Mouse (Mus musculus) gastrocnemius, adult 8-10 months (tissue): Measurements from ENCODE around the gene A2ml1. TPM values are rescaled to one million over a fixed set of nuclear protein-coding genes. Genes with fewer than 3 reads are reported as not detected.
"Not testable (repeated sequence)": the region's sequence is repeated elsewhere in the genome, so short reads cannot be mapped to it uniquely, and the experiment has no call there.

Source experiments
- DNase-seq, 2 experiments: peaks; one replicate each; pipeline ENCODE4 v3.0.0; 2022; ENCODE audit warnings: low spot score in 2 of 2
- total RNA-seq, 4 experiments: library from RNA; stranded (reverse); gene quantifications; 2 replicates each; pipeline ENCODE4 v1.2.4; 2022

A2ml1 gene
- total RNA-seq = not detected

DNA sequence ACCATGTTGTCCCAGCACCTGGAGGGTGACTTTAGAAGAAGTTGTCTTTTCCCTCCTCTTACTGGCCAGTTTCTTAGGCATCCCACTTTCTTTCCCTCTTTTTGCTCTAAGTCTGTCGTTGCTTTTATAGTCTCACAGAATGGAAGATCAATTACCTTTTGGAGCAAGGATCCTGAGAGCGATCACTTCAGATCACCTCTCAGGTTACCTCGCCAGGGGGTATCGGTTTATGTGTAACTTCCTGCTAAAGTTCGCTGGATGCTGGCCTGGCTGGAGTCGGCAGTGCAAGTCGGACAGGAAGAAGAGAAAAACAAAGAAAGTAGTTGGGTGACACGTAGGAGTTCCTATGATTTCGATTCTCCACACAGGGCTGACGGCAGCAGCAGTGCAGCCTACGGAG is at the start of gene A2ml1:
TSS of gene A2ml1 (minus strand) at position 101 of the 400 bp plus-strand sequence.
- no peak for DNase-seq

DNA sequence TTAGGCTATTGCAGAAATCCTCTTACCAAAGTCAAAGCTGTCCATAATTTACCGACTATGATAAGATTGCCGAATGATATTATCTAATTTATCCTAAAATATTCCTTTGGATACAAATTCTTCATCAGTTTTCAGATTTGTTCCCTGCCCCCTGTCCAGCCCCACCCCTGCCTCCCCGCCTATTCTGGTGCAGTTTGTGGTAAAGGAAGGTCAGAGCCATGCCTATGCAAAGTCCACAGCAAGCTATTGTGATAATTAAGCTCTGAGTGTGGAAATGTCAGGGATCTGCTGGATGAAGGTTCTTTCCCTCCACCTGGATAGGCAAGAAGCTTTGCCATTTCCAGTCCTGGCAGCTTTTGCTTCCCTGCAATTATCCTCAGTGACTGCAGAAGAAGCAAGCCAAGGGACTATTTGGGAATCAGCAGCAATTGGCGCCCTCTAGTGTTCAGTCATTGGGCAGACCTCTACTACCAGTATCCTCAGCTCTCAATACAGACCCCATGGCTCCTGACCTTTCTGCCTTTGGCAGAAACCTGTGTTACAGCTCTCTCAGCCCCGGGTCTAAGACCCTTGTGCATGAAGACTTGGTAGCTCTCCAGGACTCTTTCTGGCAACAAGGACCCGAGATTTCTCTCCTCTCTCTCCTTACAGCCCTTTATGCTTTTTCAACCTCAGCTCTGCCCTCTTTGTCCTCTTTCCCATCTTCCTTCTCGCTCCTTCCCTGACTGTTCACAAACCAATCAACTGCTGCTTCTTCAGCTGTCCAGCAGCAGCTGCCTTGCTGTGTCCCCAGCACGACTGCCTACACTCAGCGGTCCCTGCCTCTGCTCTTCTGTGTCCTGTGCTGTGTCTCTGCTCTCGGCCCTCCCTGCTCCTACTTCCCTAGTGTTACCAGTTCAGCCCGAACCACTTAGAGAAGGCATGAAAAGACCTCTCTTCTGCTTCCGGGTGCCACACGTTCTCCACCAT is 48.6 kb upstream of the A2ml1 start:
- not testable (repeated sequence) for DNase-seq

DNA sequence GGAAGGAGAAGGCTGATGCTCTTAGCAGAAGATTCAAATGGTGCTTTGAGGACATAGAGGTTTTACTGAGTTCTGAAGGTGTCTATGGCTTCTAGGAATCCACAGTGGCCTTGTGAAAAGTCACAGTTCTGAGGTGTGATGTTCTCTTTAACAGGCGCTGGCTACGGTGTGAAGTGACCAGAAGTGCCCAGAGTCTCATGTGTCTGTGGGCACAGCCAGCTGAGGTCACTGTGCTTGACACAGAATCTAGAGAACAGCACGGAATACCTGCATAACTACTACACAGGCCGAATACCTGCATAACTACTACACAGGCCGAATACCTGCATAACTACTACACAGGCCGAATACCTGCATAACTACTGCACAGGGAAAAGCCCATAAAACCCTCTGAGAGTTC is 43.8 kb upstream of the A2ml1 start:
- DNase-seq = not testable (repeated sequence)

DNA sequence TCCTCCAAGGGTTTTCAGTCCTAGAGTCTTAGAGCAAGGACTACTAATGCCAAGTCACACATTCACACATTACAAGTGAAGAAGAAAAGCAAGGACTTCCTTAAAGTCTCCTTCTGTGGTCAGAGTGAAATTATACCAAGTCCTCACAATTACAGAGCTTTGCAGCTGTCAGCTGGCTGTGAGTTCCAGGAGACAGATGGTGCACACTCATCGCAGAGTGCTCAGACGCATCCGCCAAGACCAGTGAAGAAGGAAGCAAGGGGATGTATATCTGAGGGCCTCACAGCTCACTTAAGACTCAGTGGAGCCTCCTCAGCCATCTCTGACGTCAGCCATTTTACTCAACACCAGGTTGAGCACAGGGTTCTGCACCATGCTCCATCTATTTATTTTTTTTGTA is 43.0 kb upstream of the A2ml1 start:
- no peak for DNase-seq

DNA sequence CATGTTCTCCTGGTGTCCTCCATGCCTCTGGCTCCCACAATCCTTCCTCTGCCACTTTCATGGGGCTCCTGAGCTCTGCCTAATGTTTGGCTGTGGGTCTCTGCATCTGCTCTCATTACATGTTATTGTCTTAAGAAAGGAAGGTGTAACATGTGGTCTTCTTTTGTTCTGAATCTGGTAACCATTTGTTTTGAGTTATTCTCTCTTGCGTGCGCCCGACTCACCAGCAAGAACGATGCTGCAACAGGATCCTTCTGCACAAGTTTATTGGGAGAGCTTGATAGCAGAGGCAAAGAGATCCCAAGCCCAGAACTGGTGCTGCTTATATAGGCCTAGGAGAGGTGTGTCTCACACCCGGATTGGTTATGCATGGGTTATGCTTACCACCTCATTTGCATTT is 42.0 kb upstream of the A2ml1 start, which contains the start of gene Klrb1a:
TSS of gene Klrb1a (minus strand) at position 101 of the 400 bp plus-strand sequence.
- DNase-seq = not testable (repeated sequence)

DNA sequence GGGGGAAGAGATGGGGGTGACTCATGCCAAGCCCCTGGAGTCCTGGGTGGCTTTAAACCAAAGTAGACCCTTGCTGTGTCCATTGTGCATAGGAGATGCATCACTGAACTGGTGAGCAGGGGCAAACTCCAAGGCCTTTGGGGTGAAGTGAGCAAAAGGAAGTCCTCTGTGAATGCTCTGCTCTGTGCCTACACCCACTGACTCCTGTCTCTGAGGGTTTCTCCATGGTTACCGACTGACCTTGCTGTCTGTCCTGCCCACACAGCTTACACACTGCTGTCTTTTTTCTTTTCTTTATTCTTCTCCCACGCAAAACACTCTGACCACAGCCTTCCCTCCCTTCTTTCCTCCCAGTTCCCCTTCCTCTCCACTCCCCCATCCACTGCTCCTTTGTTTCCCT is 41.3 kb upstream of the A2ml1 start:
- no peak for DNase-seq

DNA sequence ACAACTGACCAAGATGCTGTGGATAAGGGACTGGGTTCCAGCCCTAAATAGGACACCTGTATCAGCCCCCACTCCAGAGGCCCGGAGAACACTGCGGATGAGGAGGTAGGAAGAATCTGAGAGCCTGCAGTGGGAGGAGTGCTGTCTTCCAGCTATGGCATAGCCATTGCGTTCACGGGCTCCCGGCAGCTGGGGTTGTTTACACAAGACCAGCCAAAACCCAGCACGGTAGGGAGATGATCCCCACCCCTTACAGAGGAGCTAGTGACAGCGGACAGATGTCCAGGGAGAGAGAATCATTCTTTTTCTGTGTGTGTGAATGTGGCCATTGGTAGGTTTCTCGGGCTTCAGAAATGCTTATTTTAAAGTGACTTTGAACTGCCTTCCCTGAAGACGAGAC is 24.9 kb upstream of the A2ml1 start:
- no peak for DNase-seq

DNA sequence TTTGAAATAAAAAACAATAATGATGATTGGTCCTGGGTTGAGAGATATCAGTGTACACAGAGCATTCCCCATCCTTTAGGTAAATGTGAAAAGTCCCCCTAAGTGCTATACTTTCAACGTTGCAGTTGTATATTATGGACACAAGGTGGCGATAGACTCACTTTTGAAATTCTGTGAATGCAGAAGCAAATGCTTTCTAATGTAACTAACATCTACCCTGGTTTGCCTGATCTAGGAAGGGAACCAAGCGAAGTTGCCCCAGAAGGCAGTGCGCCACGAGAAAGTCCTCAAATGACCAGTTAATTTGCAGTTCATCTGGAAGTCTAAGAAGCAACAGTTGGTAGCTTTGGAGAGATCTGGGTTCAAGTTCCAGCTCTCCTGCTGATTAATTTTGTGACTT is 23.1 kb upstream of the A2ml1 start:
- no peak for DNase-seq

DNA sequence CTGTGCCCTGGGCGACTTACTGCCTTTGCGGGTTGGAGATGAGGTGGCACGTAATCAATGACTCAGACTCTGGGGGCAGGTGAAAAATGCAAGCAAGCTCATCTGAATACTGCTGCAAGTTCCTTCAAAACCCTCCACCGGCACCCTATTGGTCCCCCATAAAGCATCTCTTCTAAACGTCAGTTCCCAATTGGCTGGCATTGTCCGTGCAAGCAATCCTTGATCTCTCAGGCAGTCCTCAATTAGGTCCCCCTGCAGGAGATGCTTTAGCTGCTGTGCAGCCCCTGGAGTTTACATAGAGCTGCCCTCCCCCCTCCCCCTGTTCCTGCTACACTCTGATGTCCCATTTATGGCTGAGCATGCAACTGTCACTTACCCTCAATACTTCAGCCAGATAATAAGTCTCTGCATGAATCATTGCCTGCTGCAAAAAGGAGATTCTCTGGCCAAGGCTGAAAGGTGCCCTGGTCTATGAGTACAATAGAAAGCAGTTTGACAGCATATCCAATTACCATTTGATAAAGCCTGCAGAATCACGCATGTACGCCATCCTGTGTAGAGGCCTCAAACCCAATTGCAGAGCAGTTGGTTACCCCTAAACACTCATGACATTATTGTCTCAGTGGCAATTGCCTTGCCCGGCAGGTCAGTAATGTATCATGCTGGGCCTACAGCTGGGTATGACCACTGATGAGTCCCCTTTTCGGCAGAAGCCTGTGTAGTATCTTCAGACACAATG is 21.2 kb upstream of the A2ml1 start:
- no peak for DNase-seq

DNA sequence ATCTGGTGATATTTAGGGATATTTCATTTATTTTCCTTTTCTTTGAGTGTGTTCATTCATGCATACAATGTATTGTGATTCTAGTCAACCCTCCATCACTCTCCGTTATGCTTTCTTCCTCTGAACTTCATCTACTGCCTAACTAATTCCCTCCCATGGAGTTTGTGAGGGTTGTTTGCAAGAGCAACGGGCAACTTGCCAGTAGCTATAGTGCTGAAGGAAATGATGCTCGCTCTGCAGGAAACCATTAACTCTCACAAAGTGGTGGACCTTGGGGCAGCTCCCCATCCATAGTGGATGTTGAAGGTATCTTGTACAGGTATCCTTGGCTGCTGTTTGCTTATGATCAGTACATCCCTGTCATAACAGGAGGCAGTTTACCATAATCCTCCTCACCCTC is 20.6 kb upstream of the A2ml1 start:
- DNase-seq = no peak

DNA sequence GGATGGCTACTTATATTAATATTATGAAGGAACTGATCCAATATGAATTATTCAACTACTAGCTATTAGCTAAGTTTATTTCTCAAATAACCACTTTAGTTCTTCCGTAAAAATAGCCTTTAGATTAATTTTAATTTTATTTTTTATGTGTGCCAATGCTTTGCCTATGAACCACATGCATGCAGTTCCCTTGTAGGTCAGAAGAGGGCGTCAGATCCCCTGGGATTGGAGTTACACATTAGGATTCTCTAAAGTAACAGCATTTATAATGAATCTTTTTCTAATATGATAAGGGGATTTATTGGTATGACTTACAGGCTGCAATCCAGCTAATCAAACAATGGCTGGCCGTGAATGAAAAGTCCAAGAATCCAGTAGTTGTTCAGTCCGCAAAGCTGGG is 18.1 kb upstream of the A2ml1 start:
- no peak for DNase-seq

DNA sequence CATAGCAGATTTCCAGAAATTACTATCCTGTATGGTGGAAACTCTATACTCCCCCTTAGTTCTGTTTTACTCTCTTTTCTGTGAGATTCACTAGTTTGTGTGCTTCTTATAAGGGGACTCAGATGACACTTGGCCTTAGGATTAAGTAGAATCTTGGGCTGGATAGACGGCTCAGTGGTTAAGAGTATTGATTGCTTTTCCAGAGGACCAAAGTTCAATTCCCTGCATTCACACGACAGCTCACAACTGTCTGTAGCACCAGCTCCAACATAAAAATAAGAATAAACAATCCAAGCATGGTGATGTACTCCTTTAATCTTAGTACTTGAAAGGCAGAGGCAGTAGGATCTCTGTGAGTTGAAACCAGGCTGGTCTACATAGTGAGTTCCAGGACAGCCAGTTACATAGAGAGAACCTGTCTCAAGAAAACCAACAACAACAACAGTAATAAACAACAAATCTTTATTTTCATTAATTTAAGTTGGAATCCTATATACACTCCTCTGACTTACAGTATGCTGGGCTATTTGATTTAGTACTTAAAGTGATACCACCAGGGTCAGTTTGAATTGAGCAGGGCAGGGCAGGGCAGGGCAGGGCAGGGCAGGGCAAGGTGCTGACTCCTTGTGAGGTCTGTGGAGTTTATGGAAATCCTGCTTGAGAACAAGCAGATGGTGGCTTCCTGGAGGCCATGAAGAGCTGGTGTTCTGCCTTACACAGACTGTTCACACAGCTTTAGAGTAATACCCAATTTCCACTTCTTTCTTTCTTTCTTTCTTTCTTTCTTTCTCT is 17.0 kb upstream of the A2ml1 start:
- no peak for DNase-seq

DNA sequence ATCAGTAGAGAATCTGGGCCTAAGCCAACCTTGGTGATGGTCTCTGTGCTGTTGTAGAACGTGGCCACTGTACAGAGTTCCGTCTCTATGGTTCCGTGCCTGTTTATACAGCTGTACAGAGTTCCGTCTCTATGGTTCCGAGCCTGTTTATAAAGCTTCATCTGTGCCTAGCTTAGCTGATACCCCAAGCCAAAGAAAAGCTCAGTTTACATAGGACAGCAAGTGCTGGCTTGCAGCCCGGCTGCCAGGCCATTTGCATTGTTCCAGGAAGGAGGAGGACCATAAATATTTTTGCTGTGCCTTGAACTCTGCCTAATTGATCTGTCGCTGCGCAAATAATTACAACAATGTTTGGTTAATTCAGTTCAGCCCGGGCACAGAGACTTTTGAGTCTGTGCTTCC is 15.7 kb upstream of the A2ml1 start:
- peak; percentile 7 for DNase-seq

DNA sequence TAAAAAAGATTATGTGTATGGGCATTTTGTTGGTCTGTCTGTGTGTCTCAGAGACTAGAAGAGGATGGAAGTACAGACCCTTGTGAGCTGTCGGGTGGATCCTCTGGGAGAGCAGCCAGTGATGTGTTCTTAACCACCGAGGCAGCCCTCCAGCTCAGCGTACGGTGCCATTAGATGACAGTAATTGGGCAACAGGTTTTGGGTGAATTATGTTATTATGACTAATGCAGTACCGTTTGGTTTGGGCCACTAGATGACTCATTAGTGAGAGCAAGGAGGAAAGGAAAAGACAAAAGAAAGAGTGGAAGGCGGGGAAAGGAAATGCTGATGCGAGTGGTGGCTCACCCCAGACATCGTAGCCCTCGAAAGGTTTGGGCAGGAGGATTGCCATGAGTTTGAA is 13.2 kb upstream of the A2ml1 start:
- DNase-seq = peak; percentile 3 to 11

DNA sequence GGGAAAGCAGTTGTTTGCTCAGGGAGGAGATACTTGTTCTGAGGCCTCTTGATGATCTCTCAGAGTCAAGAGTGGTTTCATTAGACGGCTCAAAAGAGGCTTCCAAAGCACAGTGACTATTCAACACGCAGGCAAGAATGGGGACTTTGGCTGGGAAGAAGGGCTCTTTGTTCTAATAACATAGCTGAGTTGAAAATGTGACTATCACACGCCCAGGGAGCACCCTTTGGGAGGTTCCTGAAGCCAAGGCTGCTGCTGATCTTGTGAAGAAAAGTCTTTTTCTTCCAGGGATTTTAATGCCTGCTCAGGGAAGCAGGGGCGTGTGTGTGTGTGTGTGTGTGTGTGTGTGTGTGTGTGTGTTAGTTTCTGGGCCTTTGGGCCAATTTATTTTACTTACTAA is 8.0 kb upstream of the A2ml1 start:
- no peak for DNase-seq

DNA sequence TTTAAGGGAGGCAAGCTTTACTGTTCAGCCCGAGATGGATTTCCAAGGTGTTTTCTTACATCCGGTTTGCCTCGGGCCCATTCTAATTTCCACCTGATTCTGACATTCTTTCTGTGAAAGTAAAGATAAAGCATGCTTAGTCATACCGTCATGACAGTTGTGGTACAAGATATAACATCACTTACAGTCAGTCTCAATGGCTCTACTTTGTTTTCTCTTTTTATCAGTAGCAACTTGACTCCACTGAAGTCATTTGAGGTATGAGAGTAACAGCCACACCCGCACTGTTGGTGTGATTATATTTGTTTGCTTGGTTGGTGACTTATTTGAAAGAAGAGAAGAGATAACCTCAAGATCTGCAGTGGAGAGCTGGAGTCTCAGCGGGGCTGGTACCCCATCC is 6.2 kb upstream of the A2ml1 start:
- no peak for DNase-seq

DNA sequence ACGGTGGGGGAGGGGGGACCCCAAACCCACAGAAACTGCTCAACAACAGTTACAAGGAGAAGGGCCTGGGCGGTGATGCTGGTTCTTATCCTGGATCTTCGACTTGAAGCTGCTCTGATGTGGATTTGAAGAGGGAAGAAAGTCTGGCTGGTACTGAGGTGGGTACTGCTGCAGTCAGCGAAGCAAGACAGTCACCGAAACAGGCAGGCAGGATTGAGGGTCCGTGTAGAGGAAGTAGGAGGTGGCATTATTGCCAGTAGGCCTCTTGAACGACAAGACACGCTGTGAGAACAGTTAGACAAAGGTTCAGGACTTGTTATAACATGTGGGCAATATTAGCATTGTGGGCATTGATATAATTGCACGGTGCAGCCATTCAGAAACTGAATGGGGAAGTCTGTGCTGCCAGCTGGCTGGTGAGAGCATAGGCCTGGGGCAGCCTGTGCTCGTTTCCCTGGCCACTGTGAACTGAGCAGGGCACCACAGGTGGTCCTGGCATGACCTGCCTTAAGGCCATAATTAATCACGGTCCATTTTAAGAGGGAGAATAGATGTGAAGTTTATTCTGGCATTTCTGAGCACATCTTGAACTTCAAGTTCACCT is 4.3 kb upstream of the A2ml1 start:
- DNase-seq = no peak

DNA sequence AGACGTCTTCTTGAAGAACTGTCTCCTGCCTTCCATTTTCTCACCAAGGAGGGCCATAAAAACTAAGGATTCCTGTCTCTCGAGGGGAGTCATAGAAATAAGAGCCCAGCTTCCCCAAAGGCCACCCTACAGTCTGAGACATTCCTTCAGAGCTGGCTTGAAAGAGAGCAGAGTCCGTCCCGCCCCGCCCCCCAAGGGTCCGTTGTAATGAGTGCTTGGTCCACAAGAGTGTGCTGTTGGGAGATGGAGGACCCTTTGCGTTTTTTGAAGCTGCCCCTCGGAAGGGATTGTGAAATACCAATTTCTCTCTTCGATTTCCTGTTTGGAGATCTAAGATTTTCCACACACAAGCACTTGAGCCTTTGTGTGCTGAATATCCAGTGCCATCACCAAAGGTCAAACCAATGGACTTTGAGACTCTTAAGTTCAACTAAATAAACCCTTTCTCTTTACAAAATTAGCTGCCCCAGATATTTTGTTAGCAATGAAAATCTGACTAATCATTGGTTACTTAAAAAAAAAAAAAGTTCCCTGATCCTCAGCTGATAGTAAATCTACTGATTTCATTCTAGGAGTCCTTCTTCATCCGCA is 2.8 kb upstream of the A2ml1 start:
- no peak for DNase-seq

DNA sequence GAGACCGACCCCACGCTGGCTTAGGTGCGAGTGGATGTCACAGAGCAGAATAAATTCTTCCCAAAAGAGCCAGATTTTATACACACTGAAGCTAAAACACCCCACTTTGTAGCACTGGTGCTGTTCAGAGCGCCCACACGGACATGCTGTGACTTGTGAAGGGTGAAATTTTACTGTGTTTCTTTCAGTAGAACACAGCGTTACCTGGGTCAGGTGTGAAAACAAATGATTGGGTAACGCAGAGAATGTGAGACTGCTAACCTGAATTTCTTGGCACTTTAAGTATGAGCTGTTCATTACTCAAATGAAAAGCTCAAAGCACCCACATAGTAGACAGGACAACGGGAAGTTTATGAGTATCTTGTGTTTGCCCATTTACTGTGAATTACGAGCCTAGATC is 4.1 kb downstream of the A2ml1 start:
- DNase-seq = no peak

DNA sequence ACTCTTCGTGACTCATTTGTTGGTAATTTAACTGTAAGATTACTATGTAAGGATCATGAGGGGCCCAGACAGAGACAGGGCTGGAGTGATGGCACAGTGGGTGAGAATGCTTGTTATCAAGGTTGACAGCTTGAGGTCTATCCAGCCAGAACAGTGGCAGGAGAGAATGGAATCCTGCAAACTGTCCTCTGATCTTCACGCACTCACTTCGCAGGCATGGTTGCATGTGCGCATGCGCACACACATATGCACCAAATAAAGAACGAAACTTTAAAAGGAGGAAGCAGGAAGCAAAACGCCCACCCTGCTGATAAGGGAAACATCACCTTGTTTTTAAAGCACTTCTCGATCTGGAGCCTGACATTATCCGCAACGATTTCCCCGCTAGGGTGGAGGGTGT is 14.8 kb downstream of the A2ml1 start:
- DNase-seq = no peak

DNA sequence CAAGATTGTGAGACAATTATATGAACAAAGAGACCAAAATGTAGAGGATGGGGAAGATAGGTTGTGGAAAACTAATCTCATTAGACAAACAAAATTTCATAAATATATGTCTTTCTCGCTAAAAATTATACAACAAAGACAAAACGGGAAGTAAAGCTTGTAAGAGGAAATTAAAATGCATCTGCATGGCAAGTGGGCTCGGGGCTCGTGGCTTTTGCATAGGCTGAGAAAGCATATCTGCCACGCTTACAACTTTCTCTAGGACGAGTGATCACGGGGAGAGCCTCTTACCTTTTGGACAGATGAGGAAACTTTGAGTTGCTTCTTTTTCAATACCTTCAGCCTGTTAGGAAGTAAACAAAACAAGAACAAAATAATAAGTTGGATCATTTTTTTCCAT is 27.4 kb downstream of the A2ml1 start:
- no peak for DNase-seq
